Mouse (Mus musculus): Measurements from ENCODE around the gene Acox1.

Gene Acox1

GRCm38 (mm10) chr11:116130488-116131205 is 68.2 kb downstream of the Acox1 start, which contains the start of gene Trim65:
Trim65 (minus strand) TSS chr11:116131128.
- DNase-seq (ENCODE audit: low read depth, low spot score): peak; percentile 95

- no peak for DNase-seq (ENCODE audit: low read depth, low spot score)
Measured at GRCm38 (mm10) chr11:116129993-116130487, 68.8 kb downstream of the Acox1 start.

DNA sequence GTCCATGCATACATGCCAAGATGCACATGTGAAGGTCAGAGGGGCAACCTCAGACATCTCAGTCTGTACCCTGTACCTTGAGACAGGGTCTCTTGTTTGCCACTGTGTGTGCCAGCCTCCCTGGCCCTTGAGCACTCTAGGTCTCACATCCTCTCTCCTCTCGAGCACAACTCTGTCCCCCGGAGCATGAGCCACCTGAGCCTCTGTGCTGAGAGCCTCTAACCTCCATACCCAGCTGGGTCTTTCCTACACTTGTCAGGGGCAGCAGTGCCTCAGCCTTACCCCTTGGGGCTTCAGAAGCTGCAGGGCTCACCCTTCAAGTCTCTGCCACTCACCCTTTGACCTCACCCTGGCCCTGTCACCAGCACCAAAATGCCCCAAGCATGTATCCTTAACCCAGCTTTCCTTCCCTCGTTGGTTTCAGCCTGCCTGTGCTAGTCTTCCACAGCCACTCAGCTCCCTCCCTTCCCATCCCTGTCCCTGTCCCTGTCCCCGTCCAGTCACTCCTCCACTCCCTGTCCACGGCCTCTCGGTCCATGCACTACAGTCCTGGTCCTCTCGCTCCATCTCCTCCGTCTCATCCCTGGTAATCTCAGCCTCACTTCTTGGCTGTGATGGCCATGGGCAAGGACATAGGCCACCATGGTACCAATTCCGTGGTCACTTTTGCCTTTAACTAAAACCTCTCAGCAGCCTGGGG is 69.6 kb downstream of the Acox1 start:
- DNase-seq (ENCODE audit: low read depth, low spot score): no peak

DNA sequence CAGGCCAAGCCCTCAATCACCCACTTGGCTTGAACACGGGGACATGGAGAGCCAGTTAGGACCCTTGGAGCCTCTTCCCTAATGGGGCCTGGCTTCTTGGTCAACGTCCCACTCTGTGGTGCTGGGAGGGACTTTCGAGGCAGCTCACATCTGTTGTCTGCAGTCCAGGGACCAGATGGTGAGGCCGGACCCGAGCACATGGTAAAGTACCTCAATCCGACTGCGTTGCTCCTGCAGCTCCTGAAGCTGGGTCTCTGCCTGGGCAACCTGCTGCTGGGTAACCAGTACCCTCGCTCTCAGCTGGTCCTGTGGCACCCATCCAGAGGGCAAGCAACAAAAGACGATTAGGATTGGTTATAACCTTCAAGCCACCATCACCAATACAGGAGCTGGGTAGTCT is 70.9 kb downstream of the Acox1 start:
- no peak for DNase-seq (ENCODE audit: low read depth, low spot score)

DNA sequence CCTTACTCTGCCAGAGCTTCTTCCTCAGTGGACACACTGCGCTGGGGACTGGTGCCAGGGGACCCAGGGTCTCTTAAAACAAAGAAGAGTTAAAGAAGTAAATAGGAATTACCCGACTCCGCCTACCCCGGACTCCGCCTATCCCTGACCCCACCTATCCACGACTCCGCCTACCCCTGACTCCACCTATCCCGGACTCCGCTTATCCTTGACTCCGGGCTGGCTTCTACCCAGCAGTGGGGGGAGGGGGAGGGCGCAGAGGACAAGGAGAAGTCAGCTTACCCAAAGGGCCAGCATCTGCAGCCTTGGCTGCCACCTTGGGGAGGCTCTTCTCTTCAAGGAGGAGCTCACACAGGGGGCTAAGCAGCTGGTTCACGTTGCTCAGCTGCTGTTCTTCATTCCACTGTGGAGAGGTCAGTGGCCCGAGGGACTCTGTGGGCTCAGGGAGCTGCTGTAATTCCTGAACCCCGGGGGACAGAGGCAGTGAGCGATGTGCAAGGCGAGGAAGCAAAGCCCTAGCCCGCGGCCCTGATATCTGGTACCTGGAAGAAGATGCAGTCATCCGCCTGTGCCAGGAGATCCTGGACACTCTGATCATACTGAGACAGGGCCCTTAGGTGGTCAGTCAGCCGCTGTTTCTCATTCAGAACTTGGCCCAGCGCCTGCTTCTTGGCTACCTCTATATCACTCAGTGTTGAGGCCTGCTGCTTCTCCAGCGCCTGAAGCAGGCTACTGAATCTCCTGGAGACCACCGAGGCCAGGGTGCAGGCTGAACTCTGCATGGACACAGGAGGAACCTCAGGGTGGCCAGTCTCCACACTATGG is 71.5 kb downstream of the Acox1 start, which contains the start of gene Trim47:
TSS of gene Trim47 (minus strand) at position 55 of the 825 bp plus-strand sequence.
- no peak for DNase-seq (ENCODE audit: low read depth, low spot score)

DNA sequence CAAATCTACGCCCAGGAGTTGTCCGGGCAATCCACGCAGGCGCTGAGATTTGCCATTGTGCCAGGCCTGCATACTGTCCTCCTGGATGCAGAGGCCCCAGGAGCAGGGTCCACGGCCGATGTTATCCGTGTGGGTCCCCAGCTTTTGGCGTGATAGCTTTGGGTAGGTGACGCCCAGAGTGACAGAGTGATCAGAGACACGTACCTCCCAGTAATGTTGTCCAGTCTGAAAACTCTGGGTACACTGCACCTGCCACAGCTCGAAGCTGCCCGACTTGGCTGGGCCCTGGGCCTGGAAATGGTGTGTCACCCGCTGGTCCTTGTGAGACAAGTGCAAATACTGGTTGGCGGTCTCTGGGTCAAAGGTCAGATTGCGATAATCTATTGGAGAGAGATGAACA is 72.6 kb downstream of the Acox1 start:
- no peak for DNase-seq (ENCODE audit: low read depth, low spot score)

Measured in CD4-positive helper T cell, adult 2 months (primary cell).